Mouse (Mus musculus) gastrocnemius, adult 18-20 months (tissue): Measurements from ENCODE around the gene Zcchc24. TPM values are rescaled to one million over a fixed set of nuclear protein-coding genes. Genes with fewer than 3 reads are reported as not detected.

Experiments used
- DNase-seq: peaks from one replicate; pipeline ENCODE4 v3.0.0; 2021; ENCODE audit warnings: low spot score
- total RNA-seq, 2 experiments: library from RNA; stranded (reverse); gene quantifications; 2 replicates each; pipeline ENCODE4 v1.2.3; 2021

Zcchc24 gene
- total RNA-seq, 2 experiments from 2014 or later = 53.7 to 60.4 TPM

DNA sequence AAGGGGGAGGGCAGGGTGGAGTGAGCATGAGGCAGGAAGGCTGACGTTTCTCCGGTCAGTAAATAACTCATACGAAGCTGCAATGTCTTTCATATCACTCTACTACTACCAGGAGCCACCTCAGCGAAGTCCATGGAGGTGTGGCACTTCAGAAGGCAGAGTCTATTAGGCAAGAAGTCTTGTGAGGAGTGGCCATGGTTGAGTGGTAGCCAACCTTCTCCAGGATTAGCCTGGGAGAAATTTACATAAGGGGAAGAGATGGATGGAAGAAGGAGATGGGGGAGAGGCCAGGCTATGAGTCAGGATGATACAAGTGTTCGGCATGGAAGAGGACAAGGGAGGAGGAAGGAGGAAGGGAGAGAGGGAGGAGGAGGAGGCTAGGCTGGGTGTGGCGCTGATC, 86.8 kb downstream of the Zcchc24 start:
- DNase-seq = no peak

DNA sequence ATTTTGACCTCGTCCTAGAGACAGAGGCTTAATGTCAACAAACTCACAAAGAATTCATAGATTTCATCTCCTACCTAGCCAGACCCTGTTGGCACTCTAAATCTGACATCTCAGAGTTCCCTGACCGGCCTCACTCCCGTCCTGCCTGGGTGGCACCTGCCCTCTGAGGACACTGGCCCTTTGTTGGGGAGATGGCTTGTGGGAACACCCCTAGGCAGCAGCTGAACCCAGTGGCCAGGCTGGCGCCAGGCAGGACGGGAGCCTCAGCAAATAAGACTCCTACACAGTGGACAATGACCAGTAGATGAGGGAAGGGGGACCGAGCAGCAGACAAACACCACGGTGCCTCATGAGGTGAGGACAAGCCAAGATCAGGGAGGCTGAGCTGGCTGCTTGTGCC, 89.2 kb downstream of the Zcchc24 start:
- DNase-seq = no peak

DNA sequence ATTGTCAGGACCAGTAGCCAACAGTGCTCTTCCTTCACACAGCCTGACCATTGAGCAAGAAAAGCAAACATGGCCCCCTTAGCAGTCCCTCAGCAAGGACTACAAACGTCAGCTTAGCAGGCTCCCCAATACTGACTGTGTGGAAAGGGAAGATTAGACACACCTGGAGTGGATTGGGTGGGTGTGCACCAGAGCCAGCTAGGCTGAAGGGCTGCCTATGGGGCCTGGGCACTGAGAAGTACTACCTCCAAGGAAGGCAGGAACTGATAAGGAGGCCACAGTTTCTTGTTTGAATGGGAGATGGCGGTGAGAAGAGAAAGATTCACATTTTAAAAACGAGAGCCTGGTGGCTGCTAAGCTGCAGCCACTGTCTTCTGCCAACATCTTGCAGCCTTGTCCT, 101.3 kb downstream of the Zcchc24 start:
- DNase-seq = no peak

DNA sequence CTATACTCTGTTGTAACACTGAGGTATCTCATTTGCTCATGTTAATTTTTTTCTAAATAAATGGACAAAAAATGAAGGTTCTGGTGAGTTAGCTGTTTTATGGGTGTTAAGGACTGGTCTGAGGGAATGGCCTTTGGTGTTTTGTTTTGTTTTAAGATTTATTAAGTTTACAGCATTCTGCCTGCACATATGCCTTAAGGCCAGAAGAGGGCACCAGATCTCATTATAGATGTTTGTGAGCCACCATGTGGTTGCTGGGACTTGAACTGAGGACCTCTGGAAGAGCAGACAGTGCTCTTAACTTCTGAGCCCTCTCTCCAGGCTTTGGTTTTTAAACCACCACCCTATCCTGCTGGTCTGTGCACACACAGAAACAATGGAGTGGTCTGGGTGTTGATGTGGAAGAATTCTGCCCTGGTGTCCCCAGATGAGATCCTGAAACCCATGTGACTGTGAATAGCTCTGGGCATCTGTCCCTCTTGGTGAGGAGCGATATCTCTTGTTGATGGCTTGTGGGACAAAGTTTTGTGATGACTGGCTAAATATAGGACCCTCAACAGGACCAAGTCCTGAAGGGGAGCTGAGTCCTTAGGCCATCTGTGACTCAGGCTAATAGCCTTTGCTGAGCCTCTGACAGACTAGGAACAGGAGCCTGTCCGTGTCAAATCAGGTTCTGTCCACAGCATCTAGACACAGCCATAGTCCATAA, 102.0 kb downstream of the Zcchc24 start:
- no peak for DNase-seq

DNA sequence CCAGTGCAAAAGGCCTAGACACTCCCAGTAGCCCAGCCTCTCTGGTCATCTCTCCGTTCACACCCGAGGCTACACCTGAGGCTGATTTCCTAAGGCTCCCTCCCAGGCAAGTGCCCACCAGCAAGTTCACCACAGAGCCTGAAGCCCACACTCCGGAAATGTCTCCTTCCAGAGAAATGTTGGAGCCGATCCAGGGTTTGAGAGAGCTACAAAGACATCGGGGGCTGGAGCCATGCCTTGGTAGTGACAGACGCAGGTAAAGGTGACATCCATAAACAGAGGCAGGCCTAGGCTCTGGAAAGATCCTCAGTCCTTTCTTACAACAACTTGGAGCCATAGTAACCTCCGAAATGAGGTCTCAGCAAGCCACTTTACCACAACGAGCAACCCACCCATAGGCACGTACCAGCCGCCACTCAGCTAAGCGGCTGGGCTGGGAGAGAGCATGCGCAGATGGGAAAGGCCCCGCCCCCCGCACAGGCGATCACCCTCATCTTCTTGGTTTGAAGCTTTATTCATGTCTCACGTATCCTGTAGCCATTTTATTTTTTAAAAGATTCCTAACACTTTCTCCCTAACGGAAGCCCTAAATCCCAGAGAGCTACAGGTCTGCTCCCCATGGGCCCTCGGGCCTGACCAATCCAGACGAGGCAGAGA, 103.4 kb downstream of the Zcchc24 start:
- DNase-seq = no peak

DNA sequence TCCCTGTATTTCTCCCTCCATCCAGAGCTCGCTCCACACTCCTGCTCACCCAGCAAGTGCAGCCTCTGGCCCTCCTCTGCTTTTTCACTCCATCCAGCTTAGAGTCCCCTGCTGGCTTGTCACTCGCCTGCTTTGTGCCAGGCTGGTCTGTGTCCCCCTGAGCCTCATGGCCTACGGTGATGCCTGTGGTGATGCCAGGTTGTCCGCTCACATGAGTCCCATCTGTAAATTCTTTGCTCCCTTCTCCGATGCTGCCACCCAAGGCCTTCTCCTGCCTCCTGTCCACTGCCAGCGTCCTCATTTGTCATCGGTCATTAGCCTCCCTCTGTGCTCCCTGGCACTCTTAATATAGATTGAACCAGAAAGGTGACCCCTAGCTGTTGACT, 104.5 kb downstream of the Zcchc24 start:
- DNase-seq = no peak

DNA sequence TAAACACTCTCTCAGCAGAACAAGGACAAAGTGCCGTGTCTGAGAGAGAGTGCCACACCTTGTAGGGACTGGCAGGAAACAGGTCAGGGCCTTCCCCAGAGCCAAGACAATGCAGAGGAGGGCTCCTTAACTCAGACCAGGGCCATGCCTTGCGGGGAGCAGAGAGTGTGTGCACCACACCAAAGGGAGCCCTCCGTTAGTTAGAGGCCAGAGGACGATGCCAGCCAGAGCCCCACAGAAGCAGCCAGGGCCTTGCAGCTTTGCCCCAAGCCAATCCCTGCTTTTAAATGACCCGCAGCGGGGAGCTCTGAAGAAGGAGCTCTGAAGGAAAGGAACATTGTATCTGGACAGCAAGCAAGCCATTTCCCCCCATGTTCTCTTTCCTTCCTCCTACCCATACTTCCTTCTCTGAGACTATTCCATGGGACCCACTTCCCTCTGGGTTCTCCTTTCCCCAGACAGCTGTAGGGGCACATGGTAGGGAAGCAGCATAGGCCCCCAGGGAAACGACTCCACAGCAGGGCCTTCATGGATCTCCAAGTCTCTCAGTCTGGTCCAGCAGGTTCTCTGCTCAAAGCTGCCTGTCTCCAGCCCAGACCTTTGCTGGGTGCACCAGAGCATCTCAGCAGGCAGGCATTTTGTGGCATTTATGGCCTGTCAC, 105.1 kb downstream of the Zcchc24 start:
- DNase-seq = no peak

Other genes with a start within 250 kb of the Zcchc24 start
- gene Ppif, start 74.9 kb downstream of the Zcchc24 start, total RNA-seq = 10 to 100 TPM; 27.3 to 33.8 TPM
- gene Anxa11, start 73.1 kb upstream of the Zcchc24 start, total RNA-seq = 100 to 1,000 TPM; 100 to 102 TPM
- gene Plac9a, start 134.1 kb upstream of the Zcchc24 start, total RNA-seq = 1 to 10 TPM; 2.2 to 4.1 TPM
- under 1 TPM; 0.25 to 0.26 TPM for gene Tmem254a, start 158.6 kb upstream of the Zcchc24 start, total RNA-seq
- not detected for gene Cphx1, start 169.3 kb upstream of the Zcchc24 start, total RNA-seq
- not detected for gene Duxbl1, start 209.5 kb upstream of the Zcchc24 start, total RNA-seq